Mouse (Mus musculus) intestine, postnatal 0 days (tissue): ENCODE measurements around the gene Gm47791. TPM values are rescaled to one million over a fixed set of nuclear protein-coding genes. Genes with fewer than 3 reads are reported as not detected.

Source experiments
- ATAC-seq: fragments of 200-750 bp; cut with Nextera tagmentation; 2 replicates; pipeline ENCODE4 v1.8.0; 2017; ENCODE audit warnings: mild to moderate bottlenecking, moderate TSS enrichment, moderate library complexity
- H3K27ac ChIP-seq: fragments of 300-500 bp; sonication (generic); 2 replicates; pipeline ENCODE4 v1.5.1; 2014; ENCODE audit warnings: mild to moderate bottlenecking, low read depth, low read length, moderate library complexity
- H3K27me3 ChIP-seq: fragments of 300-500 bp; sonication (generic); replicated peaks from 2 replicates; pipeline ENCODE4 v1.6.1; 2014; ENCODE audit warnings: low read length, mixed read lengths; ENCODE audit not compliant: control insufficient read depth, insufficient read depth
- H3K36me3 ChIP-seq: fragments of 300-500 bp; sonication (generic); 2 replicates; pipeline ENCODE4 v1.6.1; 2014; ENCODE audit warnings: mild to moderate bottlenecking, moderate library complexity; ENCODE audit not compliant: control insufficient read depth, insufficient read depth
- H3K4me1 ChIP-seq: fragments of 300-500 bp; sonication (generic); replicated peaks from 2 replicates; pipeline ENCODE4 v1.6.1; 2014; ENCODE audit warnings: antibody characterized with exemption, low read length, mixed read lengths; ENCODE audit not compliant: control insufficient read depth, insufficient read depth
- H3K4me2 ChIP-seq: fragments of 300-500 bp; sonication (generic); replicated peaks from 2 replicates; pipeline ENCODE4 v1.6.1; 2014; ENCODE audit warnings: low read depth, mild to moderate bottlenecking, moderate library complexity
- H3K4me3 ChIP-seq: fragments of 300-500 bp; sonication (generic); 2 replicates; pipeline ENCODE4 v1.5.1; 2014; ENCODE audit warnings: low read depth, low read length
- H3K9ac ChIP-seq: fragments of 300-500 bp; sonication (generic); 2 replicates; pipeline ENCODE4 v1.6.1; 2014; ENCODE audit warnings: mild to moderate bottlenecking, low read depth, low read length
- H3K9me3 ChIP-seq: fragments of 300-500 bp; sonication (generic); 2 replicates; pipeline ENCODE4 v1.6.1; 2016; ENCODE audit warnings: mixed run types; ENCODE audit not compliant: control insufficient read depth
- CTCF ChIP-seq: sonication (generic); IDR thresholded peaks from 2 replicates; pipeline ENCODE4 v1.5.1; 2016; ENCODE audit warnings: low read depth, mild to moderate bottlenecking, control low read depth, antibody characterized with exemption, moderate library complexity
- WGBS: fragments of 180-500 bp; shearing (Covaris S2); extraction: QIAGEN DNeasy Blood & Tissue Kit; methylation state at CpG from one replicate; pipeline ENCODE4 v1.1.7; 2014; 5-methylcytosine and 5-hydroxymethylcytosine counted together
- polyA plus RNA-seq: library from polyadenylated mRNA; unstranded; fragments of >200 nt; fragmentation: Nextera tagmentation; extraction: Ambion mirVana; gene quantifications from 2 replicates; pipeline ENCODE4 v1.2.1, GENCODE M21; 2015

Gm47791 gene
- polyA plus RNA-seq, 1 experiment from 2014 or later, result not detected

DNA sequence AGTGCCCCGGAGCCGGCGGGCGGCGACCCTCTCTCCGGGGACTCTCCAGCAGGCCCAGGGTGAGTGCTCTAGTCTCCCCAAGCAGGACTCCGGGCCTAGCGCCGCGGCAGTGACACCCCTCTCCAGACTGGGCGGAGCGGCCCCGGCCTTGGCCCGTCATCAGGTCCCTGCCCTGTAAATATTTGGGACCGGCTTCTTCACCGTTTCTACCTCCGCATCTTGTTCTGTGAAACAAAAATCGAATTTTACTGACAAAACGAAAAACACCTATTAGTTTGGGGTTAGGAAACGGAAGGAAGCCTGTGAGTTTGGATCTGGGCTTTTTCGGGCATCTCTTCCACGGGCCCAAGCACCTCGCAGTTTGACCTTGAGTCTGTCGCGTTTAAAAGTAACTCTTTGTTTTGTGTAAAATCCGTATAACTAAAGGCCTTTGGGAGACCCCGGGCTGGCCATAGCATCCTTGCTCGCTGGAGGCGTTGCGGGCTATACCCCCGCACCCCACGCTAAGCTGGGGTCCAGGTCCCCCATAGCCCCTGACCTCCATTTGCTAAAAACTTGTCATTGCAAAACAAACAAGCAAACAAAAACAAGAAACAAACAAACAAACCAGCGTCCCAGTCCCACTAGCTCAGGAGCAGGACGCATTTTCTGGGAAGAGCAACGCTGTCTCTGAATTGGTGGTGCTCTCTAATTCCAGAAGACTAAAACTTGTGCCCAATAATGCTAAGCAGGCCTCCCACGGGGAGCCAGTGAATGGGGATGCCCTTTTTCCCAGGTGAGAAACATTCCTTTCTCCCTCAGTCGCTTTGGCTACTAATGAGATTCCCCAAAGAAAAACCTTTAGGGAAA is 45.8 kb downstream of the Gm47791 start:
- no peaks in the 10 kb centered on the region for H3K27me3 ChIP-seq
- no peak for TF ChIP-seq CTCF
- peak overlapping the region; percentile 79 for H3K9ac ChIP-seq
- peak overlapping the region; percentile 71 for H3K4me3 ChIP-seq
- peaks cover 9% of the 10 kb centered on the region; the same call in 1 of the 2 replicates for H3K4me1 ChIP-seq
- ATAC-seq, result peak; percentile 95
- H3K9me3 ChIP-seq, result no peaks in the 10 kb centered on the region
- H3K4me2 ChIP-seq, result peak overlapping the region; percentile 78
- H3K27ac ChIP-seq, result peak overlapping the region; percentile 54
- H3K36me3 ChIP-seq, result peaks cover 14% of the 10 kb centered on the region
- 2% methylated on average over 37 of the region's 37 CpGs for WGBS

DNA sequence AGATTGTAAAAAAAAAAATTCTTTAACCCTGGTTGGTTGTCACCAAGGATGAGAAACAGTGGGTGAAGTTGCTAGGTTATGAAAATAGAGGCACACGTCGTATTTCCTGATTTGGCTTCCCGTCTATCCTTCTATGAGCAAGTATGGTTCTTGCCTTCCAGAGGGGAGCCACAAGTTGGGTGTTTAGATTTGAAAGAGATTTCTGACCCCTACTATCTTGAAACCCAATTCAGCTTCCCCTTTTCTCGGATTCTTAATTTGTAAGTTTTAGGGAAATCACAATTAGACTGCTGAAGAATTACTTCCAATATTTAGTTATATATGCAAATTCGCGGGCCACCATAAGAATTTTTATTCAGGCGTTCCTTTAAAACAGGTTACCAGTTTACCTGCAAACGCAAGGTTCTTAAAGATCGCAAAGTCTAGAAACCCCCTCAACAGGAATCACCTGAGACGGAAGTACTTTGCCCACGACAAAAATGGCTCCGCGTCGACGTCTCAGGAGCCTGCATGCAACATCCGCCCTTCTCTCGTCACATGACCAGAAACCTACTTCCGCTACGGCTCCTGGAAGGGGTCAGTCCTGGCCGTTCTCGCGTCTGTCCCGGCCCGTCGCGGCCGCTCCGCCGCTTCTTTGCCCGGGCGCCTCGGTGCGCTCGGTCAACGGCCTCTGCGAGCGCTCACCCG is 46.6 kb downstream of the Gm47791 start, which contains the start of gene Mff:
Mff (plus strand) TSS at position 552 of the 687 bp plus-strand sequence.
- no peaks in the 10 kb centered on the region for H3K27me3 ChIP-seq
- WGBS, result 10% methylated on average over 38 of the region's 38 CpGs
- H3K27ac ChIP-seq, result peak within 1 kb of the TSS; percentile 54
- peak within 1 kb of the TSS; percentile 79 for H3K9ac ChIP-seq
- H3K4me2 ChIP-seq, result peak within 1 kb of the TSS; percentile 78
- no peak for TF ChIP-seq CTCF
- H3K36me3 ChIP-seq, result peaks cover 7% of the 10 kb centered on the region
- H3K4me1 ChIP-seq, result peaks cover 9% of the 10 kb centered on the region; the same call in 1 of the 2 replicates
- H3K4me3 ChIP-seq, result peak within 1 kb of the TSS; percentile 71
- no peaks in the 10 kb centered on the region for H3K9me3 ChIP-seq
- peak; percentile 100 for ATAC-seq

Other genes starting within 250 kb of the Gm47791 start
- 0.10 and 0.16 TPM in 2 replicates for gene Col4a4, start 184.4 kb downstream of the Gm47791 start, polyA plus RNA-seq
- gene Col4a3, start 184.3 kb downstream of the Gm47791 start, polyA plus RNA-seq, result 0.41 and 0.42 TPM in 2 replicates
- gene Mff, start 46.4 kb downstream of the Gm47791 start, polyA plus RNA-seq, result 132 and 136 TPM in 2 replicates
- gene Tm4sf20, start 2.8 kb downstream of the Gm47791 start, polyA plus RNA-seq, result 760 and 763 TPM in 2 replicates
- 35.8 and 36.7 TPM in 2 replicates for gene Agfg1, start 68.2 kb upstream of the Gm47791 start, polyA plus RNA-seq
- 0.31 TPM in 1 of 2 replicates, not detected in the other for gene A030005L19Rik, start 142.1 kb upstream of the Gm47791 start, polyA plus RNA-seq
- gene A030014E15Rik, start 153.7 kb upstream of the Gm47791 start, polyA plus RNA-seq, result not detected in 2 replicates
- gene Gm6217, start 160.2 kb upstream of the Gm47791 start, polyA plus RNA-seq, result not detected in 2 replicates
- not detected in 2 replicates for gene A030003K21Rik, start 172.1 kb upstream of the Gm47791 start, polyA plus RNA-seq
- gene Gm7544, start 184.8 kb upstream of the Gm47791 start, polyA plus RNA-seq, result not detected in 2 replicates
- not detected in 2 replicates for gene Gm47955, start 189.0 kb upstream of the Gm47791 start, polyA plus RNA-seq
- not detected in 2 replicates for gene Gm47959, start 229.3 kb upstream of the Gm47791 start, polyA plus RNA-seq